Mouse (Mus musculus) thymus, postnatal 4 days (tissue): ENCODE measurements around the gene Mcrs1.
A peak's percentile ranks its signal among the peaks of the same experiment; 100 is the strongest.
"Not testable (repeated sequence)": the region's sequence is repeated elsewhere in the genome, so short reads cannot be mapped to it uniquely, and the experiment has no call there.

Source experiments
- DNase-seq: peaks from one replicate; pipeline ENCODE4 v3.0.0; 2021

Gene Mcrs1

DNA sequence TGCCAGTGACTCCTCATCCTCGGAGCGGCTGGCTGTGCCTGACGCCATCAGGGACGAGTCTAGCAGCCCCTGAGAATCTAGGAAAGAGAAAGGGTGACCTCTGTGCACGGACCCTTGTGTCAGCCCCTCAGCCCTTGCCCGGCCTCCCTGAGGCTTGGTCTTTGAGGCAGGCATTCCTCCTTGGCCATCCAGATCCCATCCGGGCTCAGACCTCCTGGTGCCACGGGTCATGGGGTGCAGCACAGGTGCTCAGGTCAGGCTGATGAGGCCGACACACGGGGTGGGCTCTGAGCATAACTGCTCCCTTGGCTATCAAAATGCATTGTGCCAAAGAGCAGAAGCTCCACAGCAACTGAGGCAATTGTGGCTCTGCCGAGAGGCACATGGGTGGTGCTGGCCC lies 1.8 kb downstream of the Mcrs1 start:
- DNase-seq, result no peak

GRCm38 (mm10) chr15:99248972-99249371 lies 2.8 kb downstream of the Mcrs1 start:
- no peak for DNase-seq

GRCm38 (mm10) chr15:99246736-99247135 lies 5.0 kb downstream of the Mcrs1 start:
- not testable (repeated sequence) for DNase-seq

- no peak for DNase-seq
Measured at GRCm38 (mm10) chr15:99242045-99242444, 9.7 kb downstream of the Mcrs1 start.

DNA sequence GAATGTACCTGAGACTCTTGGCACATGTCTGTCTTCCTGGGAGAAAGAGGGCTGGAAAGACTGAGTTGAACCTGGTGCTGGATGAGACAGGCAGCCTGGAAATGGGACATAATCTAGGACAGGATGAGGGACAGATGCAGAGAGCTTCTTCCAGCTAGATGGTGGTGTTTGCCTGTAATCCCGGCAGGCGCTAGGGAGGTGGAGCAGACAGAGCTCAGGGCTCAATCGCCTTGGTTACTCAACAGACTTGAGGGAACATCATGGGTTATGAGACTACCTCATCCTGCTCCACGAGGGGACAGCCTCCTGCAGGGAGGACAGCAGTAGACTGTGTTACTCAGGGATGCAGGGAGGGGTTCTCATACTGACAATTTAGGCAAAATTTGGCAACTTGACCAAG lies 10.5 kb downstream of the Mcrs1 start:
- DNase-seq, result no peak

DNA sequence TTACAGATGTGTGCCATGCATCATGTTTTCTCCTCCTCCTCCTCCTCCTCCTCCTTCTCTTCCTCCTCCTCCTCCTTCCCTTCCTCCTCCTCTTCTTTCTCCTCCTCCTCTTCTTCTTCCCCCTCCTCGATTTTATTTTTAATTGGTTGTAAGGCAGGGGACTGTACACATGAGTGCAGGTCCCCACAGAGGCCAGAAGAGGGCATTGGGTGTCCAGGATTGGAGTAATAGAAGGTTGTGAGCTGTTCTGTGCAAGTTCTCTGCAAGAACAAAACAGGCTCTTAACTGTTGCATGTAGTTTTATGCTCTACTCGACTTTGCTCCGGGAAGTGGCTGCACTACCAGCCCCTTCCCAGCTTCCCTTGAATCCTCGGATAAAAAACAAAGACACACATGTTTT lies 11.6 kb downstream of the Mcrs1 start:
- DNase-seq, result no peak

- peak; percentile 72 for DNase-seq
Measured at GRCm38 (mm10) chr15:99238006-99238405, 13.8 kb downstream of the Mcrs1 start.

GRCm38 (mm10) chr15:99234326-99235010 lies 17.3 kb downstream of the Mcrs1 start:
- peak; percentile 61 for DNase-seq

- DNase-seq, result peak; percentile 83
Measured at GRCm38 (mm10) chr15:99233719-99234118, 18.0 kb downstream of the Mcrs1 start.

GRCm38 (mm10) chr15:99231998-99232397 lies 19.8 kb downstream of the Mcrs1 start:
- peak; percentile 47 for DNase-seq

DNA sequence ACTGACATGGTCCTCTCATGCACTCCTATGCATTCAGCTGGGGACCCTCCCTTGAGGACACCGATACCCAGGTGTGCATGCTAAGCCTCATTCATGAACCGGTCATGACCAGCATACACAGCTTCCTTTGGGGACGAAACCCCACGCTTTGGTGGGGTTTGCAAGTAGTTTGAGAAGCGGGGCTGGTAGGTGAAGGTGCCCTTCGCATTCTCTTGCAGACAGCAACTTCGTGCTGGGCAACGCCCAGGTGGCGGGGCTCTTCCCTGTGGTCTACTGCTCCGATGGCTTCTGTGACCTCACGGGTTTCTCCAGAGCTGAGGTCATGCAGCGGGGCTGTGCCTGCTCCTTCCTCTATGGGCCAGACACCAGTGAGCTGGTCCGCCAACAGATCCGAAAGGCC lies 25.7 kb downstream of the Mcrs1 start:
- DNase-seq, result no peak

GRCm38 (mm10) chr15:99225081-99225810 lies 26.5 kb downstream of the Mcrs1 start:
- DNase-seq, result no peak

DNA sequence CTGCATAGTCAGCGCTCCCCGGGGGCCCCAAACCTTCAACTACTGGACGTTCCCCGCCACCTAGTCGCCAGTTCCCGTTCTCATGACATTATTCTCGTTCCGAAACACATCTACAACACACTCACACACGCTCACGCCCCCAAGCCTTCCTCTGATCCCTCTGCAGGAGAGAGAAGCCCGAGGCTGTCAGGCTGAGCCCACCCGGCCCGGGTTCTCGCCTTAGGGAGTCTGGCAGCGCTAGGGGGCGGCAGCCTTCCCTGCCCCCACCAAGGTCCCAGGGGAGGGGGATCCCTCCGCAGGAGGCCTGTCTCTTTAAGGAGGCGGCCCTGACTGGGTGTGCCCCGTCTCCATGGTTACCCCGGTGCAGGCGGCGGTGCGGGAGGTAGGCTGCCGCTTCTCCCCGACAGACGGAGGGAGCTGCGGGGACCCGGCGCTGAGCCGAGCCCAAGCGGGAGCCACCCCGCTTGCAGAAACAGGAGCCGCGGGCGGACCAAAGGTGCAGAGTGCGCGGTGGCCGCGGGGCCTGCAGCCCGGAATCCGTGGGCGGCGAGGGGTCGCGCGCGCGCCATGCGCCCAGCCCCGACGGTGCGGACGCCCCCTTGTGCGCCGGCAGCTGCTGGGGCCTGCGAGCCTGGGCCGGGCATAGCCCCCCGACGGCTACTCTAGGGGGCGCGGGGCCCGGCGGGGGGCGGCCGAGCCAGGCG lies 27.4 kb downstream of the Mcrs1 start, which contains the start of gene Kcnh3:
Gene Kcnh3 (plus strand): TSS at position 654 of the 704 bp plus-strand sequence.
- peak; percentile 86 for DNase-seq

DNA sequence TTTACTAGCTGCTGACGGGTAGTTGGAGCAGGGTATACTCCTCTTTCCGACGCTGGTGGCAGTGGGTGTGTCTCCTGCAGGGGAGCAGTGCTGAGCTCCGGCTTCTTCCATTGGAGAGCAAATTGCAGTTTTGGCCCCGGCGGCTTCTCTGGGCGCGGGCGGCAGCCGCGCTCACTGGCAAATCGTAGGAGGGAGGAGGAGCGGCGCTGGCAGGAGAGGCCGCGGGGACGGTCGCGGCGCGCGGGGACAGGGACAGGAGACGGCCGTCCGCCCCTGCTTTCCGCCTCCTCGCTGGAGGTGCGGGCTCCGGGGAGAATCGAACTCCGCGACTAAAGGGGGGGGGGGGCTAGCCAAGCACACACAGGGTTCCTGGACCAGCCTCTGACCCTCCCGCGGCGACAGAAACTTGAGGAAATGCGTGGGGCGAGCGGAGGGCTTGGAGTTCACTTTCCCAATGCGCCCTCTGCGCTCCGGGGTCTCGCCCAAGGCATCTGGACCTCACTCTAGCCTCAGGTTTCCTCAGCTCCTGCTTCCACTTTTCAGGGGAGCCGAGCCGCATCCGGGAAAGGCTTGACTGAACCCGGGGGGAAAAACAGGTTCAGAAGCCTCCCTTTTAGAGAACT lies 28.1 kb downstream of the Mcrs1 start:
- DNase-seq, result peak; percentile 70

DNA sequence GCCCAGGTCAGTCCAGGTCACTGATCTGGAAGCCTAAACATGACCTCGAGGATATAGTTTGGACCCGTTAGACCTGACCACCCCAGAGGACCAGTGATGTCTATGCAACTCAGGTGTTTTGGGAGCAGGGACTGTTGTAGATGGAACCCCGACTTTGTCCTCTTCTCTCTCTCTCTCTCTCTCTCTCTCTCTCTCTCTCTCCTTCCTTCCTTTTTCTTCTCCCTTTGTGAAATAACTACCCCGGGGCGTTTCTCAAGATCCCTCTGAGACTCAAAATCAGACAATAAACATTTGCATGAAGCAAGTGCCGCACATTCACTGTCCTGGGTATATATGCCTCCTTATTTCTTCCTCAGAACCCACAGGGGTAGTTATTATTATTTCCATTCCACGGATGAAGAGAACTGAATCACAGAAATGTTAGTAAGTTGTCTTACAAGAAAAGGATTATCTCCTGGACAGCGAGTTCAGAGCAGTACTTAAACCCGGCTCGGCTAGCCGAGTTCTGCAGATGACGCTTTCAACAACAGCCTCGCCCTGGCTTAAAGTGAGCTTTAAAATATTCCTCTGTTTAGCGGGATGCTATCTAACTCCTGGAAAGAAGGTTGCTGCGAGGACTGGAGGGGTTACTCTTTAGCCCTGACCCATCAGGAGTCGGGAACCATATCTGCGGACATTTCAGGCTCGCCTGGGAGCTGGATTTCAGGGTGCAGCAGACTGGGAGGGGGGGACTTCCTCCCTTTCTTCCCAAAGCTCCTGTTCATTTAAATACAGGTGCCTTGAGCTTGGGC lies 28.8 kb downstream of the Mcrs1 start:
- DNase-seq, result no peak

GRCm38 (mm10) chr15:99221315-99221952 lies 30.3 kb downstream of the Mcrs1 start:
- DNase-seq, result no peak

DNA sequence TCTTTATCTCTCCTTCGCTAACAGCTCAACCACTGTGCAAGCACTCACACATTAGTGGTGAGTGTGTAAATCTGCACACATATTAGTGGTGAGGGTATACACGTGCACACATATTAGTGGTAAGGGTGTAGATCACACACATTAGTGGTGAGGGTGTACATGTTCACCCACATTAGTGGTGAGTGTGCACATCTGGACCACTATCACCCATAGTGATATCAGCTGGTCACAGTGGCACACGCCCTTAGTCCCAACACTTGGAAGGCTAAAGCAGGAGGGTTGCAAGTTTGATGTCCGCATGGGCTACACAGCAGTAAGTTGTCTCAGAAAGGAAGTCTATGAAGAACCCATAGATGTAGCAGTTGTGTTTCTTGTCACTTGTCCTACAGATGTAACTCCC lies 34.1 kb downstream of the Mcrs1 start:
- no peak for DNase-seq

DNA sequence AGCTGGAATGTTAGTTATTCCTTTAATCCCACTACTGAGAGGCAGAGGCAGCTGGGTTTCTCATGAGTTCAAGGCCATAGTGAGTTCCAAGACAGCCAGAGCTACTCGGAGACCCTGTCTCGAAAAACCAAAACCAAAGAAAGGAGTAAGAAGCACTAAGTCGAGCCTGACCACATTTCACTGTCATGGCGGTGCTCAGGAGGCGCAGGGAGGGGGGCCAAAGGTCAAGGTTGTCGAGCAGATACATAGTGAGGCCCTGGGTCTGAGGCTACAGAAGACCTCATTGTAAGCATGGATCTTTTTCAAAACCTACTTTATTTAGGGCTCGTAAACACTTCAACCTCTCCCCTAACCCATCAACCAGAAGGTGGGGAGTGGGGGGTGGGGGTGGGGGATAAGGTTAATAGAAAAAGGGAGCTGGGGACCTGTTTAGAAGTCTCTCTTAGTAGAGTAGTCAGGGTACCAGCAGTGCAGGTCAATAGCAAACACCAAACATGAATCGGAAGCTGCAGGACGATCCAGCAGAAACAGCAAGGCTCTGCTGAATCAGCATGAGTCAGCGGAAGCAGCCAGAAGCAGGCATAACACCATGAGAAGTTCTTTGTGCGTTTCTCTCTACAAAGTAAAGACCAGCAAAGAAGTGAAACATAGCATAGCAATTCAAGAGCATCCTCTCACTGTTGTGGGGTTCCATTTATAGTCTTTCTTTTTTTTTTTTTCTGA lies 35.9 kb downstream of the Mcrs1 start:
- DNase-seq, result no peak

- DNase-seq, result peak; percentile 61
Measured at GRCm38 (mm10) chr15:99214941-99215340, 36.8 kb downstream of the Mcrs1 start.

DNA sequence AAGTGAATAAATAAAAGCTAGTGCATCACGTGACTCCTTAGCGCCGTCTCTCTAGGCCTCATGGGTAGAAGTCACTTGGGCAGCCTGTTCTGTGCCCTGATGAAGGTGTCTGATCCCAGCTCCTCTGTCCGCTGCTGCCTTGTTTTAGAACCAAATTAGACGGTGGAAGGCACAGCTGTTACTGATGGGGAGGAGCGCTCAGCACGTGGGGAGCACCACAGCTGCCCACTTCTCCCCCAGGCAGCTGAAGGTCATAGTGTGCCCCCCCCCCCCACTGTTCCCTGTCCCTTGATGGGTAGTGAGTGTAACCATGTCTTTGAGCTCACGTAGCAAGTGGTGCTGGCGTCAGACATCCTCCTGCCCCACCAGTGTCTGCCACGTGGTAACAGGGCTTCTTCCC lies 38.6 kb downstream of the Mcrs1 start:
- DNase-seq, result no peak

GRCm38 (mm10) chr15:99205959-99206358 lies 45.8 kb downstream of the Mcrs1 start:
- DNase-seq, result no peak
